10 mouse cellular contexts compared by ENCODE assay signal in genomic region chr9:15309425-15309824, GRCm38 (mm10). TPM values are rescaled to one million over a fixed set of nuclear protein-coding genes. Genes with fewer than 3 reads are reported as not detected.
DNase-seq lines count a peak whose midpoint lies in the region; ATAC-seq and TF ChIP-seq lines count a peak whose summit lies in the region.
"Had no signal": no experiment of that assay in that cellular context is flagged by ENCODE, and none has a peak within 500 bp of the region (broad histone marks: within the 10 kb centered on the region; RNA-seq: fewer than 3 reads in every experiment).

No protein-coding gene starts in this region.

- H3K4me1 ChIP-seq in forebrain, embryonic 12.5 days = peaks cover 25% of the 10 kb centered on the region
- peaks cover 15% of the 10 kb centered on the region; the same call in 1 of the 2 replicates for H3K4me1 ChIP-seq in forebrain, postnatal 0 days (ENCODE audit: insufficient read depth)
- H3K4me1 ChIP-seq in kidney, embryonic 15.5 days = peaks cover 30% of the 10 kb centered on the region
- no peaks in the 10 kb centered on the region; a peak in 1 of 4 replicates for H3K4me1 ChIP-seq in ES-E14 (ENCODE audit: control insufficient read depth in 2 of 2, insufficient read depth in 2 of 2, low read length in 2 of 2, poor library complexity in 1 of 2)
- H3K4me1 ChIP-seq in limb, embryonic 13.5 days = peaks cover 36% of the 10 kb centered on the region

- DNase-seq in forebrain, postnatal 0 days = no peak
- DNase-seq in kidney, postnatal 4 days = no peak
- DNase-seq in ES-E14 (ENCODE audit: low read depth, low spot score) = no peak
- no peak for DNase-seq in left cerebral cortex, postnatal 10 days (ENCODE audit: extremely low spot score in 1 of 2, low spot score in 2 of 2)
- no peak for DNase-seq in lung, postnatal 25 days (ENCODE audit: low spot score)
- DNase-seq: heart, adult 2 months had no signal

- H3K9ac ChIP-seq in forebrain, embryonic 12.5 days = no peak overlapping the region
- H3K9ac ChIP-seq in forebrain, postnatal 0 days = no peak overlapping the region
- H3K9ac ChIP-seq in kidney, embryonic 15.5 days = no peak overlapping the region
- H3K9ac ChIP-seq in ES-E14 (ENCODE audit: insufficient read depth, low read depth, low read length, poor library complexity, severe bottlenecking) = peak overlapping the region; percentile 0; the same call in 1 of the 2 replicates
- no peak overlapping the region for H3K9ac ChIP-seq in limb, embryonic 13.5 days

- in situ Hi-C loops in ES-E14 (cut with MboI; ENCODE audit: low sequenced_read_pairs in 2 of 2, unreplicated experiment in 2 of 2) = no loop called here

- WGBS in forebrain, embryonic 12.5 days = 84% methylated on average over 4 of the region's 4 CpGs
- WGBS in forebrain, postnatal 0 days = 76% methylated on average over 4 of the region's 4 CpGs
- WGBS in kidney, embryonic 15.5 days = 63% methylated on average over 4 of the region's 4 CpGs
- 78% methylated on average over 4 of the region's 4 CpGs for WGBS in limb, embryonic 13.5 days

- no peak overlapping the region for H3K27ac ChIP-seq in forebrain, embryonic 12.5 days
- H3K27ac ChIP-seq in forebrain, postnatal 0 days (ENCODE audit: low read depth, low read length) = no peak overlapping the region
- H3K27ac ChIP-seq in kidney, embryonic 15.5 days = no peak overlapping the region
- no peak overlapping the region for H3K27ac ChIP-seq in ES-E14 (ENCODE audit: insufficient read depth, low read depth, low read length, poor library complexity, severe bottlenecking)
- H3K27ac ChIP-seq in limb, embryonic 13.5 days = no peak overlapping the region
- H3K27ac ChIP-seq: heart, adult 2 months had no signal

- H3K9me3 ChIP-seq in forebrain, embryonic 12.5 days = no peaks in the 10 kb centered on the region
- no peaks in the 10 kb centered on the region for H3K9me3 ChIP-seq in forebrain, postnatal 0 days (ENCODE audit: low read length)
- no peaks in the 10 kb centered on the region for H3K9me3 ChIP-seq in kidney, embryonic 15.5 days (replicated peaks)
- no peaks in the 10 kb centered on the region for H3K9me3 ChIP-seq in ES-E14 (ENCODE audit: control insufficient read depth, insufficient read depth, low read depth, low read length)
- H3K9me3 ChIP-seq in limb, embryonic 13.5 days = no peaks in the 10 kb centered on the region

- intact Hi-C loops in left cerebral cortex, postnatal 10 days (cut with DNase I) = loop anchor here (5.0 kb wide), 1 partner anchor 37 kb away; no protein-coding TSS in a partner anchor

- TF ChIP-seq CTCF in forebrain, postnatal 0 days (IDR thresholded peaks at IDR 0.05; ENCODE audit: low read depth) = no peak

- peaks cover 63% of the 10 kb centered on the region for H3K36me3 ChIP-seq in forebrain, embryonic 12.5 days (replicated peaks)
- peaks cover 44% of the 10 kb centered on the region for H3K36me3 ChIP-seq in forebrain, postnatal 0 days (ENCODE audit: insufficient read depth)
- H3K36me3 ChIP-seq in kidney, embryonic 15.5 days = peaks cover 61% of the 10 kb centered on the region
- H3K36me3 ChIP-seq in ES-E14 (ENCODE audit: control insufficient read depth, insufficient read depth, low read length, poor library complexity, severe bottlenecking) = peaks cover 69% of the 10 kb centered on the region
- H3K36me3 ChIP-seq in limb, embryonic 13.5 days = peaks cover 62% of the 10 kb centered on the region

- H3K4me3 ChIP-seq in forebrain, embryonic 12.5 days (replicated peaks) = no peak overlapping the region
- H3K4me3 ChIP-seq in forebrain, postnatal 0 days (ENCODE audit: low read depth, low read length) = no peak overlapping the region
- peak overlapping the region; percentile 2 for H3K4me3 ChIP-seq in kidney, embryonic 15.5 days (replicated peaks)
- peak overlapping the region in 1 of 2 experiments; percentile 24; a peak in 2 of 4 replicates for H3K4me3 ChIP-seq in ES-E14 (ENCODE audit: insufficient read depth in 1 of 2, low read depth in 1 of 2, low read length in 2 of 2, poor library complexity in 1 of 2, severe bottlenecking in 1 of 2)
- no peak overlapping the region for H3K4me3 ChIP-seq in limb, embryonic 13.5 days
- H3K4me3 ChIP-seq: heart, adult 2 months had no signal

- no peaks in the 10 kb centered on the region for H3K27me3 ChIP-seq in forebrain, embryonic 12.5 days
- H3K27me3 ChIP-seq in forebrain, postnatal 0 days (ENCODE audit: insufficient read depth, low read length) = no peaks in the 10 kb centered on the region
- H3K27me3 ChIP-seq in kidney, embryonic 15.5 days = no peaks in the 10 kb centered on the region
- no peaks in the 10 kb centered on the region for H3K27me3 ChIP-seq in limb, embryonic 13.5 days

- ATAC-seq in forebrain, embryonic 12.5 days (ENCODE audit: low FRiP score) = no peak
- no peak for ATAC-seq in forebrain, postnatal 0 days
- ATAC-seq in kidney, embryonic 15.5 days (replicated peaks; ENCODE audit: low FRiP score) = no peak
- ATAC-seq in limb, embryonic 13.5 days (ENCODE audit: low FRiP score, low read depth) = no peak
- ATAC-seq: midbrain, embryonic 16.5 days had no signal

- peak overlapping the region; percentile 4; the same call in 1 of the 2 replicates for H3K4me2 ChIP-seq in forebrain, embryonic 12.5 days
- no peak overlapping the region for H3K4me2 ChIP-seq in forebrain, postnatal 0 days (ENCODE audit: low read depth)
- H3K4me2 ChIP-seq in kidney, embryonic 15.5 days = peak overlapping the region; percentile 43
- peak overlapping the region; percentile 30 for H3K4me2 ChIP-seq in limb, embryonic 13.5 days (replicated peaks)

TF ChIP-seq in ES-E14, 5 proteins besides CTCF, POLR2A, EP300 and RAD21:
- TF ChIP-seq HCFC1 (IDR thresholded peaks at IDR 0.05; ENCODE audit: borderline replicate concordance, insufficient read depth, low read length) (no peak), ZC3H11A (IDR thresholded peaks at IDR 0.05; ENCODE audit: borderline replicate concordance, low read depth, low read length) (no peak), ZNF384 (IDR thresholded peaks at IDR 0.05; ENCODE audit: low read depth, low read length) (no peak), CHD2 (IDR thresholded peaks at IDR 0.05; ENCODE audit: low read depth, low read length) (no peak), MAFK (IDR thresholded peaks at IDR 0.05; ENCODE audit: insufficient read depth, low read depth, low read length) (no peak)

RNA-seq across cellular contexts. Expression of gene 4931406C07Rik, which starts 3.2 kb away (rescaled TPM):
- polyA plus RNA-seq in forebrain, embryonic 12.5 days (2016; fragmentation: Nextera tagmentation; extraction: Ambion mirVana) = 7.0 and 8.9 TPM in 2 replicates
- 10.8 and 12.9 TPM in 2 replicates for total RNA-seq in forebrain, postnatal 0 days (2014; rRNA removed)
- polyA plus RNA-seq in forebrain, postnatal 0 days (2015; fragmentation: Nextera tagmentation; extraction: Ambion mirVana) = 8.1 and 12.5 TPM in 2 replicates
- 18.2 and 20.7 TPM in 2 replicates for polyA plus RNA-seq in kidney, embryonic 15.5 days (2015; fragmentation: Nextera tagmentation; extraction: Ambion mirVana)
- total RNA-seq in ES-E14 (2012; rRNA removed) = 6.4 and 6.5 TPM in 2 replicates
- polyA plus RNA-seq in limb, embryonic 13.5 days (2015; fragmentation: Nextera tagmentation; extraction: Ambion mirVana) = 11.8 and 12.2 TPM in 2 replicates
- total RNA-seq in left cerebral cortex, postnatal 10 days (2021) = 10 to 100 TPM; 26.0 to 27.1 TPM

RNA-seq across cellular contexts. Expression of gene Taf1d, which starts 3.4 kb away (rescaled TPM):
- polyA plus RNA-seq in forebrain, embryonic 12.5 days (2016; fragmentation: Nextera tagmentation; extraction: Ambion mirVana) = 65.4 and 74.9 TPM in 2 replicates
- 80.7 and 96.7 TPM in 2 replicates for total RNA-seq in forebrain, postnatal 0 days (2014; rRNA removed)
- 43.6 and 48.2 TPM in 2 replicates for polyA plus RNA-seq in forebrain, postnatal 0 days (2015; fragmentation: Nextera tagmentation; extraction: Ambion mirVana)
- 94.4 and 94.9 TPM in 2 replicates for polyA plus RNA-seq in kidney, embryonic 15.5 days (2015; fragmentation: Nextera tagmentation; extraction: Ambion mirVana)
- 982 and 1,438 TPM in 2 replicates for total RNA-seq in ES-E14 (2012; rRNA removed)
- polyA plus RNA-seq in limb, embryonic 13.5 days (2015; fragmentation: Nextera tagmentation; extraction: Ambion mirVana) = 84.9 and 90.5 TPM in 2 replicates
- total RNA-seq in left cerebral cortex, postnatal 10 days (2021) = 10 to 100 TPM; 38.1 to 43.6 TPM

RNA-seq across cellular contexts. Expression of gene Med17, which starts 29.7 kb away (rescaled TPM):
- polyA plus RNA-seq in forebrain, embryonic 12.5 days (2016; fragmentation: Nextera tagmentation; extraction: Ambion mirVana) = 44.6 and 49.1 TPM in 2 replicates
- total RNA-seq in forebrain, postnatal 0 days (2014; rRNA removed) = 30.7 and 30.9 TPM in 2 replicates
- 17.9 and 23.3 TPM in 2 replicates for polyA plus RNA-seq in forebrain, postnatal 0 days (2015; fragmentation: Nextera tagmentation; extraction: Ambion mirVana)
- polyA plus RNA-seq in kidney, embryonic 15.5 days (2015; fragmentation: Nextera tagmentation; extraction: Ambion mirVana) = 35.4 and 39.2 TPM in 2 replicates
- 37.2 and 51.5 TPM in 2 replicates for total RNA-seq in ES-E14 (2012; rRNA removed)
- 34.5 and 37.0 TPM in 2 replicates for polyA plus RNA-seq in limb, embryonic 13.5 days (2015; fragmentation: Nextera tagmentation; extraction: Ambion mirVana)
- total RNA-seq in left cerebral cortex, postnatal 10 days (2021) = 10 to 100 TPM; 34.5 to 35.1 TPM

RNA-seq across cellular contexts. Expression of gene Cep295, which starts 48.2 kb away (rescaled TPM):
- polyA plus RNA-seq in forebrain, embryonic 12.5 days (2016; fragmentation: Nextera tagmentation; extraction: Ambion mirVana) = 23.5 and 27.2 TPM in 2 replicates
- total RNA-seq in forebrain, postnatal 0 days (2014; rRNA removed) = 27.7 and 45.7 TPM in 2 replicates
- 7.4 and 8.7 TPM in 2 replicates for polyA plus RNA-seq in forebrain, postnatal 0 days (2015; fragmentation: Nextera tagmentation; extraction: Ambion mirVana)
- polyA plus RNA-seq in kidney, embryonic 15.5 days (2015; fragmentation: Nextera tagmentation; extraction: Ambion mirVana) = 16.8 and 18.2 TPM in 2 replicates
- 64.3 and 81.2 TPM in 2 replicates for total RNA-seq in ES-E14 (2012; rRNA removed)
- polyA plus RNA-seq in limb, embryonic 13.5 days (2015; fragmentation: Nextera tagmentation; extraction: Ambion mirVana) = 17.6 and 18.0 TPM in 2 replicates
- 10 to 100 TPM; 27.5 to 30.8 TPM for total RNA-seq in left cerebral cortex, postnatal 10 days (2021)
